Mouse (Mus musculus): Measurements from ENCODE around the gene Aldoc. TPM values are rescaled to one million over a fixed set of nuclear protein-coding genes. Genes with fewer than 3 reads are reported as not detected.

Gene Aldoc
- polyA plus RNA-seq, 1 experiment from 2014 or later = 36.8 TPM

DNA sequence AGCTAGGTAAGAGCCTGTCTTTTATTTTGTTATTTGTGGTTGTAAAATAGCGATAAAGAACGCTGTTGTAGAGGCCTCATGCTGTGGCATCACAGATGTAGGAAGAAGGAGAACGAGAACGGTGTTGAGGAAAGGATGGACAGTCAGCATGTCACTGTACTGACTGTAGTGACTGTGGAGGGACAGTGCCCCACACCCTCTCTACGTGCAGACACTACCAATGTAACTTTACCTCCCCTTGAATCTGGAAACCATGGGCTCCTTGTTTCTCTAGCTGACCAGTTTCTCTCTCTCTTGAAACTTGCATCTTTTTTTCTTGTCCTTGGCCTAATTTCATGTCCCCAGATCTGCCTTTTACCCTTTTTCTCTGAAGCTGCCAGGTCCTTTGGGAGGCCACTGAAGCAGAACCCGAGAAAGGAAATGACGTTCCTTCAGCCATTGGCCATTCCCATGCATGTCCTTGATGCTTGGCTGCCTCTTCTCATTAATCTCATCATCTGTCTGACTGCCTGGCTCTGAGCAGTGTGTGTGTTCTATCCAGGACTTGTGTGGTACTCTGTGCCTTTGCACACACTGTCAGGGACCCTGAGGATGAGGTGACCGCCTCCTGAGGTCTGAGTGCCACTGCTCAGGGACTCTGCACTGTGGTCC lies 11.8 kb upstream of the Aldoc start:
- Histone ChIP-seq H3K27me3 (no peaks in the 10 kb centered on the region), H3K4me2 (replicated peaks) (no peak overlapping the region), H3K4me3 (replicated peaks) (no peak overlapping the region), H3K4me1 (no peaks in the 10 kb centered on the region), H3K27ac (replicated peaks) (no peak overlapping the region), H3K36me3 (peaks cover 64% of the 10 kb centered on the region), H3K9me3 (replicated peaks) (no peaks in the 10 kb centered on the region), H3K9ac (no peak overlapping the region)
- no peak for ATAC-seq (ENCODE audit: insufficient number of reproducible peaks, low FRiP score, low TSS enrichment, low read depth)
- WGBS = 92% methylated on average over 8 of the region's 8 CpGs

- no peak overlapping the region for H3K27ac ChIP-seq (replicated peaks)
- 92% methylated on average over 2 of the region's 2 CpGs for WGBS
- no peaks in the 10 kb centered on the region for H3K4me1 ChIP-seq
- no peak overlapping the region for H3K4me2 ChIP-seq (replicated peaks)
- H3K27me3 ChIP-seq = no peaks in the 10 kb centered on the region
- no peak overlapping the region for H3K9ac ChIP-seq
- ATAC-seq (ENCODE audit: insufficient number of reproducible peaks, low FRiP score, low TSS enrichment, low read depth) = no peak
- H3K36me3 ChIP-seq = peaks cover 76% of the 10 kb centered on the region
- H3K4me3 ChIP-seq (replicated peaks) = no peak overlapping the region
- no peaks in the 10 kb centered on the region for H3K9me3 ChIP-seq (replicated peaks)
Measured at GRCm38 (mm10) chr11:78313662-78314061, 9.1 kb upstream of the Aldoc start.

GRCm38 (mm10) chr11:78318411-78318810 lies 4.4 kb upstream of the Aldoc start:
- no peak overlapping the region for H3K4me2 ChIP-seq (replicated peaks)
- ATAC-seq (ENCODE audit: insufficient number of reproducible peaks, low FRiP score, low TSS enrichment, low read depth) = no peak
- H3K4me3 ChIP-seq (replicated peaks) = no peak overlapping the region
- H3K9me3 ChIP-seq (replicated peaks) = no peaks in the 10 kb centered on the region
- H3K9ac ChIP-seq = no peak overlapping the region
- peaks cover 18% of the 10 kb centered on the region for H3K4me1 ChIP-seq
- no peak overlapping the region for H3K27ac ChIP-seq (replicated peaks)
- H3K27me3 ChIP-seq = no peaks in the 10 kb centered on the region
- 88% methylated on average over 2 of the region's 2 CpGs for WGBS
- peaks cover 78% of the 10 kb centered on the region for H3K36me3 ChIP-seq

DNA sequence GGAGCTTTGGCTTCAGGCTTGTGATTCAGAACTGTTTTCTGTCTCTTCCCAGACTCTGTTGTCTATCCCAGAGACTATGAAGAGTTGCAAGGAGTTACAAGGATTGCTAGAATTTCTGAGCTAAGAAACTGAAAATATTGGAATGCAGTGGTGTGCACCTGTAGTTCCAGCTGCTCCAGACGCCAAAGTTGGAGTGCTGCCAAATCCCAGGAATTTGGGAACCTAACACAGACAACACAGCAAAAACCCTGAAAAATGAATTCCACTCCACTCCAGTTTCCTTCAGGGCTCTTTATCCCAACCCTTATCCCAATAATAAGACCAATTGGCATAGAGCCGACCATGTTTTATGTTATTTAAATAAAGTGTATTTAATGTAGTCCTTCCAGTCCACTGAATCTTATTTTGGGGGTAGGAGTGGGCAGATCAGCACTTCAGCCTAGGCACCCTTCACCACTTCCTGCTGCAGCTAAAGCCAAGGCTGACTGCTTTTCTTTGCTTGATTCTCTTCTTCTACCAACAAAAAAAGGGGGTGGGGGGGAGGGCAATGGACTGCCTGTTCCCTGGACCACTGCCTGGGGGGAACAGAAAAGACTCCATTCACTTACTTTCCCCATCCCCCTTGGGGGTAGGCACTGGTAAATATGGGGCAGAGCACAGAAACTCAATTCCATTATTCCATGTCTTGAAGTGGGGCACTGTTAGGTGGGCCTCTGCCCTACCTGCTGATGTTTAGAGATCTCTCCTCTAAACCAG lies 514 bp upstream of the Aldoc start:
- Histone ChIP-seq H3K4me3 (replicated peaks) (peak overlapping the region; percentile 29), H3K9ac (no peak overlapping the region), H3K9me3 (replicated peaks) (no peaks in the 10 kb centered on the region), H3K36me3 (peaks cover 43% of the 10 kb centered on the region), H3K27ac (replicated peaks) (0 out of 2 replicates have a peak overlapping the region, but pooled peaks have one; percentile 58), H3K4me1 (peaks cover 22% of the 10 kb centered on the region), H3K27me3 (no peaks in the 10 kb centered on the region), H3K4me2 (replicated peaks) (peak overlapping the region; percentile 45)
- ATAC-seq (ENCODE audit: insufficient number of reproducible peaks, low FRiP score, low TSS enrichment, low read depth) = 0 out of 2 replicates have a peak, but pooled peaks have one; percentile 8
- WGBS = 22% methylated on average over 2 of the region's 2 CpGs

- Histone ChIP-seq H3K4me2 (replicated peaks) (no peak overlapping the region), H3K27me3 (no peaks in the 10 kb centered on the region), H3K4me1 (peaks cover 27% of the 10 kb centered on the region), H3K4me3 (replicated peaks) (no peak overlapping the region), H3K27ac (replicated peaks) (no peak overlapping the region), H3K9me3 (replicated peaks) (no peaks in the 10 kb centered on the region), H3K36me3 (peaks cover 23% of the 10 kb centered on the region), H3K9ac (no peak overlapping the region)
- 89% methylated on average over 15 of the region's 15 CpGs for WGBS
- no peak for ATAC-seq (ENCODE audit: insufficient number of reproducible peaks, low FRiP score, low TSS enrichment, low read depth)
Measured at GRCm38 (mm10) chr11:78324000-78324785, 1.4 kb downstream of the Aldoc start.

- no peak for ATAC-seq (ENCODE audit: insufficient number of reproducible peaks, low FRiP score, low TSS enrichment, low read depth)
- H3K9ac ChIP-seq = no peak overlapping the region
- peaks cover 19% of the 10 kb centered on the region for H3K36me3 ChIP-seq
- no peak overlapping the region for H3K4me2 ChIP-seq (replicated peaks)
- H3K27ac ChIP-seq (replicated peaks) = no peak overlapping the region
- WGBS = 92% methylated on average over 12 of the region's 12 CpGs
- no peak overlapping the region for H3K4me3 ChIP-seq (replicated peaks)
- H3K27me3 ChIP-seq = no peaks in the 10 kb centered on the region
- peaks cover 29% of the 10 kb centered on the region for H3K4me1 ChIP-seq
- H3K9me3 ChIP-seq (replicated peaks) = no peaks in the 10 kb centered on the region
Measured at GRCm38 (mm10) chr11:78324965-78325364, 2.2 kb downstream of the Aldoc start.

GRCm38 (mm10) chr11:78327215-78327614 lies 4.4 kb downstream of the Aldoc start:
- Histone ChIP-seq H3K27me3 (no peaks in the 10 kb centered on the region), H3K36me3 (no peaks in the 10 kb centered on the region; the same call in 1 of the 2 replicates), H3K9ac (no peak overlapping the region), H3K4me2 (replicated peaks) (no peak overlapping the region), H3K27ac (replicated peaks) (no peak overlapping the region), H3K9me3 (replicated peaks) (no peaks in the 10 kb centered on the region), H3K4me3 (replicated peaks) (no peak overlapping the region), H3K4me1 (peaks cover 24% of the 10 kb centered on the region)
- ATAC-seq (ENCODE audit: insufficient number of reproducible peaks, low FRiP score, low TSS enrichment, low read depth) = no peak
- WGBS = 87% methylated on average over 4 of the region's 4 CpGs

- H3K4me2 ChIP-seq (replicated peaks) = peak within 1 kb of the TSS; percentile 85
- H3K9me3 ChIP-seq (replicated peaks) = no peaks in the 10 kb centered on the region
- peak; percentile 94 for ATAC-seq (ENCODE audit: insufficient number of reproducible peaks, low FRiP score, low TSS enrichment, low read depth)
- no peaks in the 10 kb centered on the region for H3K27me3 ChIP-seq
- H3K4me1 ChIP-seq = peaks cover 17% of the 10 kb centered on the region
- peak within 1 kb of the TSS; percentile 92 for H3K4me3 ChIP-seq (replicated peaks)
- peaks cover 4% of the 10 kb centered on the region for H3K36me3 ChIP-seq
- WGBS = 12% methylated on average over 37 of the region's 37 CpGs
- H3K9ac ChIP-seq = peak within 1 kb of the TSS; percentile 71
- H3K27ac ChIP-seq (replicated peaks) = peak within 1 kb of the TSS; percentile 72; the same call in 1 of the 2 replicates
Measured at GRCm38 (mm10) chr11:78327634-78328511, 5.1 kb downstream of the Aldoc start, which contains the start of gene Pigs. Pigs (plus strand) TSS chr11:78328415.

- Histone ChIP-seq H3K4me3 (replicated peaks) (peak overlapping the region; percentile 92), H3K36me3 (peaks cover 11% of the 10 kb centered on the region), H3K9me3 (replicated peaks) (no peaks in the 10 kb centered on the region), H3K27me3 (no peaks in the 10 kb centered on the region), H3K9ac (peak overlapping the region; percentile 71), H3K4me2 (replicated peaks) (peak overlapping the region; percentile 85), H3K4me1 (peaks cover 10% of the 10 kb centered on the region), H3K27ac (replicated peaks) (0 out of 2 replicates have a peak overlapping the region, but pooled peaks have one; percentile 72)
- ATAC-seq (ENCODE audit: insufficient number of reproducible peaks, low FRiP score, low TSS enrichment, low read depth) = peak; percentile 72
- WGBS = under 1% methylated on average over 41 of the region's 41 CpGs
Measured at GRCm38 (mm10) chr11:78328512-78329056, 5.8 kb downstream of the Aldoc start.

DNA sequence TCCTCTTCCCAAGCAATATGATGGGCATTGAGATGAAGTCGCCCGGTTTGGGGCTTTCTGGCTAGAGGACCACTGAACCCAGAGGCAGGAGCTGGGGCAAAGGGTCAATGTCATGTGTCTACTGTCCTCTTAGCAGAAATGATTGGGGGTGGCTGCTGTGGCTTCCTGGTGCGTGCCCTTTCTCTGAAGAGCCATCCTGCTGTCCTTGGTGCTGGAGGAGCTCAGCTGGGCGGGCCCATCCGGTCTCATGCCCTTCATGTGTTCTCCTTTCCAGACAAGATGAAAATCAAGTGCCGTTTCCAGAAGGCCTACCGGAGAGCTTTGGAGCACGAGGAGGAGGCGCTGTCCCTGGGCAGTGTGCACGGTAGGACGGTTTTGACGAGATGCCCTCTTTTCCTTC lies 9.9 kb downstream of the Aldoc start:
- Histone ChIP-seq H3K27me3 (no peaks in the 10 kb centered on the region), H3K4me2 (replicated peaks) (no peak overlapping the region), H3K27ac (replicated peaks) (no peak overlapping the region), H3K4me3 (replicated peaks) (no peak overlapping the region), H3K9ac (no peak overlapping the region), H3K36me3 (peaks cover 47% of the 10 kb centered on the region), H3K4me1 (peaks cover 8% of the 10 kb centered on the region), H3K9me3 (replicated peaks) (no peaks in the 10 kb centered on the region)
- no peak for ATAC-seq (ENCODE audit: insufficient number of reproducible peaks, low FRiP score, low TSS enrichment, low read depth)
- WGBS = 95% methylated on average over 12 of the region's 12 CpGs
